In the genomic region with DNA sequence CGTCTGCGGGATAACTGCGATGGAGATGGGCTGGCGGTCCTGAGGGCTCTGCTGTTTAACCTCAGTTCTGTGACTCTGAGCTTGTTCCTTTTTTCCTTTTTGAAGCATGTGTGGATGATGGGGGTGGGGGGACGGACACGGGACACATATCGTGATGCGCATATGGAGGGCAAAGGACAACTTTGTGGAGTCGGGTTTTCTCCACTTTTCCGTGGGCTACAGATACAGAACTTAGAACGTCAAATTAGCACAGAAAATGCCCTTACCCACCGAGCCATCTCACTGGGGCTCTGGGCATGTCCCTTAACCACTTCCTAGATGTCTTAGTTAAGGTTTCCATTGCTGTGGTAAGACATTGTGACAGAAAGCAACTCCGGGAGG, we compare ENCODE assay signal across 9 mouse cellular contexts. TPM values are rescaled to one million over a fixed set of nuclear protein-coding genes. Genes with fewer than 3 reads are reported as not detected.
DNase-seq lines count a peak whose midpoint lies in the region; TF ChIP-seq lines count a peak whose summit lies in the region.
"Had no signal": no experiment of that assay in that cellular context is flagged by ENCODE, and none has a peak within 500 bp of the region (broad histone marks: within the 10 kb centered on the region; RNA-seq: fewer than 3 reads in every experiment).

No protein-coding gene starts in this region.

- peaks cover 2% of the 10 kb centered on the region for H3K4me1 ChIP-seq in heart, adult 2 months (ENCODE audit: control insufficient read depth, insufficient read depth, low read length)
- H3K4me1 ChIP-seq in E14TG2a.4 (replicated peaks; ENCODE audit: low read depth, low read length) = peaks cover 14% of the 10 kb centered on the region
- peaks cover 13% of the 10 kb centered on the region for H3K4me1 ChIP-seq in hindbrain, embryonic 10.5 days (replicated peaks)
- H3K4me1 ChIP-seq in midbrain, embryonic 10.5 days = peaks cover 14% of the 10 kb centered on the region

- peak overlapping the region; percentile 65 for H3K4me3 ChIP-seq in heart, adult 2 months
- peak overlapping the region; percentile 92 for H3K4me3 ChIP-seq in E14TG2a.4 (replicated peaks; ENCODE audit: low read length)
- H3K4me3 ChIP-seq in hindbrain, embryonic 10.5 days = peak overlapping the region; percentile 92
- peak overlapping the region; percentile 71 for H3K4me3 ChIP-seq in midbrain, embryonic 10.5 days

- no peak for DNase-seq in heart, adult 2 months
- DNase-seq in heart, adult 18-20 months = no peak
- DNase-seq in hindbrain, embryonic 10.5 days (ENCODE audit: low spot score) = no peak
- no peak for DNase-seq in midbrain, embryonic 10.5 days (ENCODE audit: low spot score)
- no peak for DNase-seq in Muller cell, postnatal 12 days (ENCODE audit: inconsistent ontology term)
- no peak for DNase-seq in left cerebral cortex, adult 11 months (ENCODE audit: low spot score)
- no peak for DNase-seq in layer of hippocampus, adult 8-10 months (ENCODE audit: low spot score in 2 of 2)

- peak overlapping the region; percentile 92 for H3K27ac ChIP-seq in heart, adult 2 months
- H3K27ac ChIP-seq in hindbrain, embryonic 10.5 days = peak overlapping the region; percentile 95
- peak overlapping the region; percentile 91 for H3K27ac ChIP-seq in midbrain, embryonic 10.5 days (replicated peaks)

- no peaks in the 10 kb centered on the region for H3K79me2 ChIP-seq in heart, adult 2 months (replicated peaks; ENCODE audit: control insufficient read depth, insufficient read depth, low read length)

- TF ChIP-seq CTCF in heart, adult 2 months (IDR thresholded peaks at IDR 0.05) = no peak
- no peak for TF ChIP-seq CTCF in E14TG2a.4 (conservative IDR thresholded peaks at IDR 0.05; ENCODE audit: low read length)

- H3K9ac ChIP-seq in heart, adult 2 months (ENCODE audit: low read depth, low read length) = peak overlapping the region; percentile 92

- under 1% methylated on average over 13 of the region's 13 CpGs for WGBS in heart, adult 2 months
- WGBS in hindbrain, embryonic 10.5 days = 1% methylated on average over 13 of the region's 13 CpGs
- WGBS in midbrain, embryonic 10.5 days = 3% methylated on average over 13 of the region's 13 CpGs

- H3K9me3 ChIP-seq in E14TG2a.4 (ENCODE audit: low read length) = no peaks in the 10 kb centered on the region
- no peaks in the 10 kb centered on the region for H3K9me3 ChIP-seq in hindbrain, embryonic 10.5 days
- H3K9me3 ChIP-seq in midbrain, embryonic 10.5 days (replicated peaks) = no peaks in the 10 kb centered on the region

- H3K27me3 ChIP-seq in heart, adult 2 months (ENCODE audit: control insufficient read depth, insufficient read depth, low read length) = no peaks in the 10 kb centered on the region
- H3K27me3 ChIP-seq in E14TG2a.4 (ENCODE audit: insufficient read depth, low read length) = 0 out of 2 replicates have a peak, but pooled peaks cover 3% of the 10 kb centered on the region
- no peaks in the 10 kb centered on the region for H3K27me3 ChIP-seq in hindbrain, embryonic 10.5 days (ENCODE audit: insufficient read depth, poor library complexity, severe bottlenecking)
- H3K27me3 ChIP-seq in midbrain, embryonic 10.5 days (ENCODE audit: low read depth, poor library complexity, severe bottlenecking) = peaks cover 6% of the 10 kb centered on the region; the same call in 1 of the 2 replicates

- H3K36me3 ChIP-seq in heart, adult 2 months (ENCODE audit: control insufficient read depth, insufficient read depth, low read length) = no peaks in the 10 kb centered on the region
- H3K36me3 ChIP-seq in E14TG2a.4 (ENCODE audit: insufficient read depth, low read length) = no peaks in the 10 kb centered on the region
- peaks cover 9% of the 10 kb centered on the region for H3K36me3 ChIP-seq in hindbrain, embryonic 10.5 days
- H3K36me3 ChIP-seq in midbrain, embryonic 10.5 days = peaks cover 6% of the 10 kb centered on the region

- no peak for TF ChIP-seq EP300 in heart, adult 2 months (IDR thresholded peaks at IDR 0.05; ENCODE audit: insufficient read depth, low read depth, low read length)

- intact Hi-C loops in heart, adult 2 months (cut with DNase I) = loop anchor here (1.0 to 2.0 kb wide), 2 partner anchors 22 to 65 kb away; no protein-coding TSS in a partner anchor

- TF ChIP-seq POLR2A in heart, adult 2 months (IDR thresholded peaks at IDR 0.05; ENCODE audit: insufficient read depth, low read depth, low read length) = no peak

RNA-seq across cellular contexts. Expression of gene Cntrl, which starts 0.6 kb away (rescaled TPM):
- total RNA-seq in heart, adult 2 months (2021) = 1 to 10 TPM; 5.0 to 5.3 TPM
- 6.5 and 8.1 TPM in 2 replicates for polyA plus RNA-seq in heart, adult 2 months (2012; rRNA removed)
- total RNA-seq in heart, adult 18-20 months (2021) = 1 to 10 TPM; 3.7 to 5.2 TPM
- 21.1 and 28.7 TPM in 2 replicates for polyA plus RNA-seq in hindbrain, embryonic 10.5 days (2016; fragmentation: Nextera tagmentation; extraction: Ambion mirVana)
- 26.7 and 33.5 TPM in 2 replicates for polyA plus RNA-seq in midbrain, embryonic 10.5 days (2016; fragmentation: Nextera tagmentation; extraction: Ambion mirVana)
- total RNA-seq in layer of hippocampus, adult 8-10 months (2022) = 10 to 100 TPM; 12.5 to 15.6 (median 14.0) TPM

RNA-seq across cellular contexts. Expression of gene AI182371, which starts 8.6 kb away (rescaled TPM):
- total RNA-seq in heart, adult 2 months (2021) = not detected
- 0.14 and 0.35 TPM in 2 replicates for polyA plus RNA-seq in heart, adult 2 months (2012; rRNA removed)
- not detected for total RNA-seq in heart, adult 18-20 months (2021)
- polyA plus RNA-seq in hindbrain, embryonic 10.5 days (2016; fragmentation: Nextera tagmentation; extraction: Ambion mirVana) = 0.12 TPM in 1 of 2 replicates, not detected in the other
- polyA plus RNA-seq in midbrain, embryonic 10.5 days (2016; fragmentation: Nextera tagmentation; extraction: Ambion mirVana) = 0.16 and 0.34 TPM in 2 replicates
- under 1 TPM in 3 of 4 experiments, not detected in 1; 0.33 to 0.64 (median 0.58) TPM for total RNA-seq in layer of hippocampus, adult 8-10 months (2022)

RNA-seq across cellular contexts. Expression of gene Hc, which starts 48.7 kb away (rescaled TPM):
- not detected for total RNA-seq in heart, adult 2 months (2021)
- polyA plus RNA-seq in heart, adult 2 months (2012; rRNA removed) = 0.06 and 0.26 TPM in 2 replicates
- total RNA-seq in heart, adult 18-20 months (2021) = not detected
- polyA plus RNA-seq in hindbrain, embryonic 10.5 days (2016; fragmentation: Nextera tagmentation; extraction: Ambion mirVana) = 0.44 TPM in 1 of 2 replicates, not detected in the other
- 0.31 and 0.99 TPM in 2 replicates for polyA plus RNA-seq in midbrain, embryonic 10.5 days (2016; fragmentation: Nextera tagmentation; extraction: Ambion mirVana)
- total RNA-seq in layer of hippocampus, adult 8-10 months (2022) = under 1 TPM in 2 of 4 experiments, not detected in 2; 0.11 to 0.48 TPM
- total RNA-seq: neutrophil, adult 5-6 weeks had no signal
